Mouse (Mus musculus) cerebellum, postnatal 10 days (tissue): ENCODE measurements around the gene Glipr1l1.
"Not testable (repeated sequence)": the region's sequence is repeated elsewhere in the genome, so short reads cannot be mapped to it uniquely, and the experiment has no call there.

Source experiments
- DNase-seq, 2 experiments: peaks; one replicate each; pipeline ENCODE4 v3.0.0; 2021; ENCODE audit warnings: mixed read lengths in 2 of 2

Glipr1l1 gene

DNA sequence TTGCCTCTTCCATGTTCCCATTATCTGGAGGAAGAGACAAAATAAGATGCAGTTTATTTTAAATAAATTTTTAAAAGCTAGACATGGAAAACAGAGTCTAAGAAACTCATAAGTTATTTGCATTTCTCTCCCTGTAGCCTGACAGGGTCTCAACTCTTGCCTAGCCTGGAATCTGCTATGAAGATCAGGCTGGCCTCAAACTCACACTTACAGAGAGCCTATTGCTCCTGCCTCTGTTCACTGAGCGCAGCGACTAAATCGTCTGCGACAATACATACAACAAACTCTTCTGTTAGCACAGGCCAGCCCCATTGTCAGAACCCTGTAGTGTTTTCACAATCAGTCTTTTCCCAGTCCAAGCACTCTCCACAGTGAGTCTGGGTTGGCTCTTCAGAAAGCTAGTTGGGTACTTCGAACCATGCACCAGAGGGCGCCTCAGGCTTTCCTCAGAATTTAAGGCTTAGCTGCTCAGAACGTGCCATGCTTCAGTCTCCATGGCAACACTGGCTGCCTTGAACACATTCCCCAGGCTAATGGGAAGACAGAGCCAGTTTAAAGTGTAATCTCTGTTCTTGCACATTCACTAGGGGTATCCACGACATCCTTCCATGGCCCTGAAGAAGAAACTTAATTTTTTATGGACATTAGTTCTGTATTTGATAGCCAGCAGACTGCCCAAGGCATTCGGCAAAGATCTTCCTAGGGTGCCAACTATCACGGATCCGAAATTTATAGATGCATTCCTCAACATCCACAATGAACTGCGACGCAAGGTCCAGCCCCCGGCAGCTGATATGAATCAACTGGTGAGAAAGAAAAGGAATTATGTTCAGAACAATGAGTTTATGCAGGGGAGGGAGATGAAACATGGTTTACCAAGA lies at the start of gene Glipr1l1:
Glipr1l1 (plus strand) TSS at position 488 of the 881 bp plus-strand sequence.
- DNase-seq, result peak; percentile 87 to 89

DNA sequence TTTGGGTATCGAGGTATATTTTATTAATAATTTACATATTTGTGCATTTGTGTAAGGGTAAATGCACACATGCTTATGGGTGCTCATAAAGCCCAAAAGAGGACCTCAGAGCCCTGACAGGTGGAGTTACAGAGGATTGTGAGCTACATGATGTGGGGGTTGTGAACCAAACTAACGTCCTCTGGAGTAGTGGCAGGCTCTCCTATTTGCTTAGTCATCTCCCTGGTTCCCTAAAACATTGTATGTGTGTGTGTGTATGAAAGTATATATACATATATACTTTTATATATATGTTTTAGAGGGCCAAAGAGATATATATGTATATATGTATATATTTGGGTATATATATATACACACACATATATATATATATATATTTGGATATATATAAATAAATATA lies 36.4 kb upstream of the Glipr1l1 start:
- DNase-seq, result no peak

DNA sequence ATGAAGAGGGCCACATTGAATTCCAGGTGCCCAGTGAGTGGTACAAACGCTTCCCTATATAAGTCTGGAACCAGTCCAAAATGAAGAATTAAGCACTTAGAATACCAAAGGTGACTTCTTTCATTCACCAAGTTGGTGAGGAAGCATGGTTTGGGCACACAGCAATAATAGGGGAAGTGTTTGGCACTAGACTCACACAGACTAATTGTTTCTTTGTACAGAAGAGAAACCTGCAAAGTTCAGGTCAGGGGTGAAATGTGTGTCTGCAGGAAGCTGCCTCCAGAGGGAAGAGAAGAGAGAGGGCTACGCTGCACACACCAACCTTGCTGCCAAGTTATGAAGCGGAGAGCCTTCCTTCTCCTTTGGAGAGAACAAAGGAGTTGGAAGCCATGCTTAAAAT lies 31.3 kb upstream of the Glipr1l1 start:
- DNase-seq, result not testable (repeated sequence)

DNA sequence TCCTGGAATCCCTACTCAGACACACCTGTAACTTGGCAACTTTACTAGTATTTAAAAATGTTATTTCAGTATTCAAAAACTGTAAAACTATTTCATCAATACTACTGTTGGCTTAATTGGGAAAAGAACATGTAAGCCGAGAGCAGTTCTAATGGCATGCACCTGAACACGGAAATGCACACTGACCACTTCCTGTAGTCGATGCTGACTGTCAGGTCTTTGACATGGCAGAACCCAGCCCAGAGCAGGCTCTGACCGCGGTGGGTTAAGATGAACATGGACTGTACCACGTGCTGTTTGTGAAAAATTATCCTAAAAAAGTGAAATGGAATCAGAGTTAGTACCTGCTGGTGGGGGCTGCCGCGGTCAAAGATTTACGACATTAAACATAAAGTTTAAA lies 16.5 kb upstream of the Glipr1l1 start:
- not testable (repeated sequence) for DNase-seq

DNA sequence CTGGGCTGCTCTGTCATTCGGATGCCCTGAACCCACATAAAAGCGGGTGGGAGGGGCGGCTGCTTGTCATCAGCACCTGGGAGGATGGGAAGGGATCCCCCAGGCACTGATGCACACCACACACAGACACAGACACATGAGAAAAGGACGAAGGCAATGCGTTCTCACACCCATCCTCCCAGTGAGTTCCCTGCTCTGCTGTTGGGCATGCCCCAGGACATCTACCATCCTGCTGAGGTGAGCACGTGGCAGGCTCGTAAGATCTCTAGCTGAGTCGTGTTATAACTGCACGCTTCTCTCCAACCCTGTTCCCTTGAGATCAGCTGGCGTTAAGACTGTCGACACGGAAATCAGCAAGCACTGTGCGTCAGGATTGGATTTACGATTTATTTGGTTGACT lies 15.7 kb upstream of the Glipr1l1 start:
- DNase-seq, result peak in 1 of 2 experiments; percentile 2

DNA sequence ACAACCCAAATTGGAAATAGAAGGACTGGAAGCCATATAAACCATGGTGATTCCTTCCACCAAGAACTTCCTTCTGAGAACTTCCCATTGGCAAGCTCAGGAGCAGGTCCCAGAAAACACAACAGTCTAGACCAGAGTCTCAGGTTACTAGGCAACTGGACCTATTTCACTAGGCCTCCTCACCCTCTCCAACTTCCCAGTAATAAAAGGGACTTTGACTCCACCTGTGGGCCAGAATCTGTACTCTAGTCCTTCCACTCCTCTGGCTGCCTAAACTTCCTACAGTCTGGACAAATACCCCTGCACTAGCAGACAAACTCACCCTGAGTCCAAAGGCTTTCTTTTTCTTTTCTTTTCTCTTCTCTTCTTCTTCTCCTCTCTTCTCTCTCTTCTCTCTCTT lies 8.8 kb upstream of the Glipr1l1 start:
- no peak for DNase-seq

DNA sequence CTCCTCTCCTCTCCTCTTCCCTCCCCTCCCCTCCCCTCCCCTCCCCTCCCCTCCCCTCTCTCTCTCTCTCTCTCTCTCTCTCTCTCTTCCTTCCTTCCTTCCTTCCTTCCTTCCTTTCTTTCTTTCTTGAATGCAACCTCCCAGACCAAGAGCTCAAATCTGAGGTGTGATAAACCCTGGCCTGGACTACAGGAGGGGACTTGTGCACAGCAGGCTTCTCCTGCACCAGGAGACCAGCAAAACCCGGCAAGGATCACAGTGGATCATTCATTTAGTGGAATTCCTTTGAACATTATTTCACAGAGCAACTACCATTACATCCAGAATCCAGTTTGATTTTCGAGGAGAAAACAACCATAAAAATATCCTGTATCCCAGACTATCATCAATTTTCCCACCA lies 8.0 kb upstream of the Glipr1l1 start:
- peak; percentile 7 to 25 for DNase-seq

DNA sequence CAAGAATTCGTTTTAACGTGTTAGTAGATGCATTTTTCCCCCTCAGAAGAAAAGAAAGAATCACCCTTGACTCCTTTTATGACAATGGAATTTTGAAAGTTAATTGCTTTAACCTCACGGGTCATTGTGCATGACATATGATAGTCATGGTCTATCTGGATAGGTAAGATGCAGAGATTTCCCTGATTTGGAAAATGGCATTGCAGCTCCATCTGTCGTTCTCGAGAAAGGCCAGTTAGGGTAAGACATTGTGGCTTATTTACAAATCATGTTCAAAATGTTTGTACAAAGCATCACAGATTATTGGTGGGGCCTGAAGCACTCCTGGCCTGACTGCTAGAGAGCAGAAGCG lies 570 bp downstream of the Glipr1l1 start:
- DNase-seq, result not testable (repeated sequence)

DNA sequence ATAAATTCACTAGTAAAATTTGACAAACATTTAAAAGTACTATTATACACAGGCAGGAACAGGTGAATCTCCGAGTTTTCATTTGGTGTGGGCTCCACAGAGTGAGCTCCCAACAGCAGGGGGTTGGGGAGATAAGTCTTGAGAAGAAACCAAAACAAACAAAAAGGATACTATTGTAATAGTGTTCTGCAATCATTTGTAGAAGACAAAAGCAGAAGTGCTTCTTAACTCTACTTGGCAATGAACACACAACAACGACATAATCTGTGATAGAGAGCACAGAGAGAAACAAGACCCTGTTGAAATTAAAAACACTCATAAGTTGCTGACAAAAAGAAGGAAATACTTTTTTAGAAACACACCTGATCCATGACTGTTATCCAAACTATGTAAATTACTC lies 20.1 kb downstream of the Glipr1l1 start:
- no peak for DNase-seq

DNA sequence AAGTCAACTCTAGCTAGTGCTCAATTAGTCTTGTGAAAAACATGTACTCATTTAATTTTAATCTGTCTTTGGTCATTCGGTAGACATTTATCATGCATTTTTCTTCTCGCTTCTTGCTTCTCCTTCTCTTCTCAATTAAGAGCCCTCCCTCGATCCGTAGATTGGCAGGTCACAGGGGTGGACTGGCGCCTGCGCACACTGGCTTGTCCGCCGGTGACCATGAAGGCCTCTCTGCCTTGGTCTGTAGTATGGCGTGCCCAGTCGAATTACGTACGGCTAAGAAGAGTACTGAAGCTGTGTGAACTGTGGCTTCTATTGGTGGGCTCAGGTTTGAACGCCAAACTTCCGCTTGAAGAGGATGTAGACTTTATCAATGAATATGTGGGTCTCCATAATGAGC lies 23.2 kb downstream of the Glipr1l1 start, which contains the start of gene Glipr1l2:
Glipr1l2 (plus strand) TSS at position 198 of the 400 bp plus-strand sequence.
- DNase-seq, result no peak

DNA sequence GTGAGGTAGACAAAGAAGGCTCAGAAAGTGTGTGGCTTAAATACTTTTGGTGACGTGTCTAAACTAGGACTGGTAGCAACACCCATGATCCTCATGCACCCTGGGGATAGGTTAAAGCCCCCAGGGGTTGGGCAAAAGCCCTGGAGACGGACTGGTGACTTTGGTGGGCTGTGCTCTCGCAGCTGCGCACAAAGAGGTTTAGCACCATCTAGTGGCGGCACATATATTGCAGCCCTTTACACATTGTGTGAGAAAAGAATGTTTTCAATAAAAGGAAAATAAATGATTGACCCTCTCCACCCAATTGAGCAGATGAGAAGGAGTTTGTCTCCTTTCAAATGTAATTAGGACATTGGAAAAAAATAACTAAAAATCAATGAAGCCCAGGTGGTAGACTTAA lies 45.8 kb downstream of the Glipr1l1 start:
- DNase-seq, result peak; percentile 69 to 75

DNA sequence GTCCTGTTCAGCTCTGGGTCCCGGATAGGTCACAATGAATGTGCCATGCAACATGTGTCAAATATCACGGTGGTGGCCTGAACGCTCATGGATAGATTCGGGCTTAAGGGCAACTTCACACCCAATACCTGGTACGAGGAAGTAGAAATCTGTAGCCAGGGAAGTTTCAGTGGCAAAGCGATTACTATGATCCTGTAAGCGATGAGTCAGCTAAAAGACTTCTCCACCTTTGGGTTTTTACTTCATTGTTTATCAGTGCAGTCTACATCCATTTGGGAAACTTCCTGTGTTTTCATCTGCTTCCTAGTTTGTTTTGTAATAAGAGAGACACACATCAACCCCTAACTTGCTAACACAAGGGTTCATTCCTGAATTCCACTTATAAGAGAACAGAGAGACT lies 50.4 kb downstream of the Glipr1l1 start:
- DNase-seq, result no peak

DNA sequence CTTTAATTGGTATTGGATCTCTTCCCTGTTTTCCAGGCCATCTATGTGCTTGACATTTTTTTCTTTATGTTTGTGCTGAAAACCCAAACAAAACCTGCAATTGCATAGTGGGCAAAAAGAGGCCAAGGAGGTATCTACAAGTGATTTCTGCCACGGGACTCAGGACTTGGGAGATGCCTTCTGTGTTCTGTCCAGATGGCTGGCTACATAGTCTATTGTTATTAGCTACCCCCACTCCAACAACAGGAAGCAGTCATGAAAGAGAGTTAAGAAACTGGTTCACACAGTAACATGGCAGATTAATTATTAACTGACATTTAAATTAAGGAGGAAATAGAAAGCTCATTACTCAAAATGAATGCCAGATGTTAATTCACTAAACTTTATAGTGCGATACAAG lies 65.1 kb downstream of the Glipr1l1 start:
- DNase-seq, result not testable (repeated sequence)

DNA sequence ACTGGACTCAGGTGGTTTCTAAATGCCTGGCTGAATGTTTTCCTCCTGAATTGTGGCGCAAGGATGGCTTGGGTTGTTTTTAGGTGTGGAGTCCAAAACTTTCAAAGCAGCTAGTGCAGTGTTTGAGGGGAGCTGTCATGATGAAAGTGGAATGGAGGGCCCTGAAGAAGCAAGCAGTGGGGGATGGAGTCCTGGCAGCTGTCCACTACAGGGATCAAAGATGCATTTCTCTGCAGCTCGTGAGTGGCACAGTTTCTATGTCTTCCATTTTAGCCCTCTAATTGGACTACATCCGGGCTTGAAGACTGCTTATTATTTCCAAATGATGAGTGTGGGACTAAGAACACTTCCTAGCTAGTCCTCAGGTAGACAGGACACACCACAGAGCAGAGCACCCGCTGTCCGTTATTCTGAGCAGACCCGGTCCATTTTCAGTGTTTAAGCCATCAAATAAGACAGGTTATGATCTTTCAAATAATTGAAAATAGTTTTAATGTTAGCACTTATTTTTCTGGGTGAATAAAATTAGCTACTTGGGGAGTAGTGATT lies 67.8 kb downstream of the Glipr1l1 start:
- not testable (repeated sequence) for DNase-seq
